Mouse (Mus musculus): ENCODE measurements around the gene Bscl2. TPM values are rescaled to one million over a fixed set of nuclear protein-coding genes. Genes with fewer than 3 reads are reported as not detected.
"Not testable (repeated sequence)": the region's sequence is repeated elsewhere in the genome, so short reads cannot be mapped to it uniquely, and the experiment has no call there.

The Bscl2 gene
- polyA plus RNA-seq, 2 experiments = 19.7 to 23.6 TPM

DNA sequence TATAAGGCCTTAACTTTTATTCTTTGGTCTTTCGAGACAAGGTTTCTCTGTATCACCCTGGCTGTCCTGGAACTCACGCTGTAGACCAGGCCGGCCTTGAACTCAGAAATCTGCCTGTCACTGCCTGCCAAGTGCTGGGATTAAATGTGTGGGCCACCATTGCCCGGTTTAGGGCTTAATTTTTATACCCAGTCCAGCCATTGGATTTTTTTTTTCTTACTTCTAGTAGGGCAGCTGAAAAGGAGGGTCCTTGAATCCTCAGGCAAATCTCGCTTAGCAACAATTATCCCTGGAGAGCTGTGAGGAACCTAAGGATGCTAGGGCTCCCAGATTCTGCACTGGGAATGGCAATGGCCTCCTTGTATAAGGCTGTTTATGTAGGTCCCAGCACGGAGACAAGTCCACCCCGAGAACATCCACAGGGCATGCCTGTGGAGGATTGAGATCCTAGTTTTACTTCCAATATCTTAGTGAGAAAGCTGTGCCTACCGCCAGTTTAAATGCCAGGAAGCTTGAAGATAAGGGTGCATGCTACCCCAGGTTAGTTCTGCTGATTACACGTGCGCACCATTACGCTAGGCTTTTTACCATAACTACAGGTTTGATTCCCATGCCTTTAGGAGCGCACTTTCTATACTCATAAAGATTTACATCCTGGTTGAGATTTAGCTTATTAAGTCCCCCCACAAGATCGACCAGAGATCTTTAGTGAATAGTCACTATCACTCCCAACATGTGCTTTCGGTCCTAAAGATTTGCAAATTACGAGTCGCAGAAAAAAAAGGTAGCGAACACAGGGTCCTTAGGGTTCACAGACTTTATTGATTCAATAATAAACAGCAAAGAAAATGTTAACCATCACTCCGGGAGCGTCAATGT lies 50.6 kb downstream of the Bscl2 start:
- Histone ChIP-seq H3K27me3 (ENCODE audit: control insufficient read depth, insufficient read depth, low read length) (no peaks in the 10 kb centered on the region), H3K36me3 (replicated peaks; ENCODE audit: control insufficient read depth, insufficient read depth, low read depth) (peaks cover 12% of the 10 kb centered on the region), H3K9me3 (ENCODE audit: control insufficient read depth, low read length) (no peaks in the 10 kb centered on the region), H3K27ac (peak overlapping the region; percentile 77), H3K4me2 (ENCODE audit: low read depth) (peak overlapping the region; percentile 95), H3K4me1 (replicated peaks; ENCODE audit: control insufficient read depth in 2 of 2, insufficient read depth in 2 of 2, low read length in 1 of 2) (peaks cover 13 to 19% of the 10 kb centered on the region in 2 experiments), H3K9ac (replicated peaks) (peak overlapping the region; percentile 72), H3K4me3 (ENCODE audit: insufficient read depth in 1 of 2, low read depth in 2 of 2, low read length in 2 of 2) (peak overlapping the region; percentile 75 to 97)
- DNase-seq (ENCODE audit: low read depth in 3 of 3, low spot score in 3 of 3) (peak in 1 of 3 experiments; percentile 47), ATAC-seq (ENCODE audit: insufficient read depth) (no peak)
- WGBS (ENCODE audit: insufficient replicate concordance) = 8% methylated on average over 19 of the region's 19 CpGs
- TF ChIP-seq CTCF (IDR thresholded peaks at IDR 0.05; ENCODE audit: low read depth) (no peak), EP300 (IDR thresholded peaks at IDR 0.05; ENCODE audit: low read depth) (no peak; the same call in 1 of the 2 replicates)

DNA sequence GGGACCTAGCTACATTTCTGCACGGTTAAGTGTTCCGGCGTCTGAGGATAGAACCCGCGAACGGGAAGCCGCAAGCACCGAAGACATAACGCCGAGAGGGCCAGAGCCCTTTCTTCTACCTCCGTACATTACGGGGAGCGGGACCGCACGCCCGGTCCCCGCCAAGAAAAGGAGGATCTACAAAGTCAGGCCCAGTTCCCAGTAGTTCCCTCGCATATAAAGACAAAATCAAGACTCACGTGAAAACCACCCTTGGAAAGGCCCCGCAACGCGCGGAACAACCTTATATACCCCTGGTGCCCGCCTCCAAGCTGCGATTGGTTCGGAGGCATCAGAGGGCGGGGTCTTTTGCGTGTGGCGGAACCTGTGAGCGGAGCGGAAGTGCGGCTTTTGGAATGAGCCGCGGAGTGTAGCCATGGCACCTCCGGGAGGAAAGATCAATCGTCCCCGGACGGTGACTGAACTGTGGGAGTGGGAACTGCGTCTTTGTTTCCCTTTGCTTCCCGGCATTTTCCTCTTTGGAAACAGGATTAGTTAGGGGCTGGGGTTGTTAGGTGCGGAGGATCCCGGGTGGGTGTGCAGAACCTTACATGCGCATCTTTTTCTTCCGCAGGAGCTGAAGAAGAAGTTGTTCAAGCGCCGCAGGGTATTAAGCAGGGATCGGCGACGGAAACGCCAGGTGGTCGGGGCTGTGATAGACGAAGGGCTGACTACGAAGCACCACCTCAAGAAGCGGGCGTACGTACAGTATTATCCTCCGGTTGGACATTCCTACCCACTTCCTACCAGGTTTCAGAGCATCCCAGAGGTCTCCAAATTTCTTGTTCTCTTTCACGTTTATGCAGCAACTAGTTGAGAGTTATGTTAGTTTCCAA lies 51.5 kb downstream of the Bscl2 start, which contains the start of the genes 1810009A15Rik and Gm49416:
1810009A15Rik (plus strand) TSS at position 343 of the 875 bp plus-strand sequence.
Gm49416 (plus strand) TSS at position 416 of the 875 bp plus-strand sequence.
- WGBS (ENCODE audit: insufficient replicate concordance) = under 1% methylated on average over 58 of the region's 58 CpGs
- Histone ChIP-seq H3K9me3 (ENCODE audit: control insufficient read depth, low read length) (no peaks in the 10 kb centered on the region), H3K27me3 (ENCODE audit: control insufficient read depth, insufficient read depth, low read length) (no peaks in the 10 kb centered on the region), H3K4me2 (ENCODE audit: low read depth) (peak within 1 kb of the TSS; percentile 95), H3K4me3 (ENCODE audit: insufficient read depth in 1 of 2, low read depth in 2 of 2, low read length in 2 of 2) (peak within 1 kb of the TSS; percentile 75 to 97), H3K36me3 (replicated peaks; ENCODE audit: control insufficient read depth, insufficient read depth, low read depth) (peaks cover 12% of the 10 kb centered on the region), H3K9ac (replicated peaks) (peak within 1 kb of the TSS; percentile 72), H3K27ac (peak within 1 kb of the TSS; percentile 78), H3K4me1 (replicated peaks; ENCODE audit: control insufficient read depth in 2 of 2, insufficient read depth in 2 of 2, low read length in 1 of 2) (peaks cover 13 to 19% of the 10 kb centered on the region in 2 experiments)
- peak; percentile 89 for ATAC-seq (ENCODE audit: insufficient read depth)
- TF ChIP-seq EP300 (IDR thresholded peaks at IDR 0.05; ENCODE audit: low read depth) = no peak
- no peak for TF ChIP-seq CTCF (IDR thresholded peaks at IDR 0.05; ENCODE audit: low read depth)
- DNase-seq (ENCODE audit: low read depth in 3 of 3, low spot score in 3 of 3) = peak; percentile 94 to 95 (median 95)

DNA sequence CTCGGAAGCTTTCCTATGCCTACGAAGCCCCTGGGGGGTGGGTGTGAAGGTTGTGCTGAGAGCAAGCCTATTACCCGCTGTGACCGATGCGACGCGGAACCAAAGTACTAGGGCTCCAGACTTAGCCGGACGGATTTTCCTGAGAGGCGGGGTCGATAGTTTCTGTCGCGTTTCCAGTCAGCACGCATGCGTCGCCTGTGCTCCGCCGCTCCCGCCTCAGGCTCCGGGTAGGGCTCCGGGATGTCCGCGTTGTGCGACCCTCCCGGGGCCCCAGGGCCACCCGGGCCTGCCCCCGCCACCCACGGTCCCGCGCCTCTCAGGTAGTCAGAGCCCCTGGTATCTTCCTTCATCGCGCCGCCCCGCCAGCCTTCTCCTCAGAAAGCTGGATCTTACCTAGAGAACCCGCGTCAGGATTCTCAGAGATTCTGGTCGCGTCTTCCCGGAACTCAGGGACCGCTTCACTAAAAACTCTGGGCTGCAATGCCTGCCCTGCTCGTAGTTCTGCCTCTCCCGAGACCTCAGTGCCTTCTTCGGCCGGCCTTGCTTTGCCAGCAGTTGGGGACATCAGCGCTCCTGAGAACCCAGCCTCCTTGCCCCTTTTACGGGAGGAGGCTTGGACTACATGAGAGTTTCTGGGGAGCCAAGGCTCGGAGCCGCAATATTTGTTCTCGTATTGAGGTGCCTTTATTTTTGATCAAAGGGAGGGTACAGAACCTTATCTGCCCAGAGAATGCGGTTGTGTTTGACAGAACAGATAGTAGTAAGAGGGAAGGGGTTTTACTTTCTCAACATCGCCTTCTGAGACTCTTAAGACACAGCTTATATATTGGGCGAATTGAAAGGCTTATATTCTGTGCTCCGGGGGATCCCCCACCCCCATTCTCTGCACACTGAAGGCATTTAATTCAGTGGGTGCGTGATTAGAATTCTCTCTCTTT lies 55.8 kb downstream of the Bscl2 start, which contains the start of gene Ints5:
Ints5 (plus strand) TSS at position 177 of the 938 bp plus-strand sequence.
- Histone ChIP-seq H3K4me3 (ENCODE audit: insufficient read depth in 1 of 2, low read depth in 2 of 2, low read length in 2 of 2) (peak within 1 kb of the TSS; percentile 93 to 98), H3K4me1 (replicated peaks; ENCODE audit: control insufficient read depth in 2 of 2, insufficient read depth in 2 of 2, low read length in 1 of 2) (peaks cover 6 to 22% of the 10 kb centered on the region in 2 experiments), H3K36me3 (replicated peaks; ENCODE audit: control insufficient read depth, insufficient read depth, low read depth) (peaks cover 29% of the 10 kb centered on the region), H3K9me3 (ENCODE audit: control insufficient read depth, low read length) (no peaks in the 10 kb centered on the region), H3K27ac (peak within 1 kb of the TSS; percentile 91), H3K9ac (replicated peaks) (peak within 1 kb of the TSS; percentile 98), H3K4me2 (ENCODE audit: low read depth) (peak within 1 kb of the TSS; percentile 83), H3K27me3 (ENCODE audit: control insufficient read depth, insufficient read depth, low read length) (no peaks in the 10 kb centered on the region)
- TF ChIP-seq EP300 (IDR thresholded peaks at IDR 0.05; ENCODE audit: low read depth) (no peak), CTCF (IDR thresholded peaks at IDR 0.05; ENCODE audit: low read depth) (no peak)
- peak; percentile 78 to 81 (median 79) for DNase-seq (ENCODE audit: low read depth in 3 of 3, low spot score in 3 of 3)
- peak; percentile 60 for ATAC-seq (ENCODE audit: insufficient read depth)
- 1% methylated on average over 54 of the region's 54 CpGs for WGBS (ENCODE audit: insufficient replicate concordance)

DNA sequence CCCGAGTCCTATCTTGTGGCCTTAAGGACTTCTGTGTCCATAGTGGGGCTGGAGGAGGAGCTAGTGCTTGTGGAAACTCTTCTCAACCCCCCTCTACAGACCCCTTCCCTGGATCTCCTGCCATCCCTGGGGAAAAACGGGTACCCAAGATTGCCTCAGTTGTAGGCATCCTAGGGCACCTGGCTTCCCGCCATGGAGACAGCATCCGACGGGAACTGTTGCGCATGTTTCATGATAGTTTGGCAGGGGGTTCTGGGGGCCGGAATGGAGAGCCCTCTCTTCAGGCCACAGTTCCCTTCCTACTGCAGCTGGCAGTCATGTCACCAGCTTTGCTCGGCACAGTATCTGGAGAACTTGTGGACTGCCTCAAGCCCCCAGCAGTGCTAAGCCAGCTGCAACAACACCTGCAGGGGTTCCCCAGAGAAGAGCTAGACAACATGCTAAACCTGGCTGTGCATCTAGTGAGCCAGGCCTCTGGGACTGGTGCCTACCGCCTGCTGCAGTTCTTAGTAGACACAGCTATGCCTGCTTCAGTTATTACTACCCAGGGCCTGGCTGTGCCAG lies 58.2 kb downstream of the Bscl2 start:
- Histone ChIP-seq H3K4me1 (replicated peaks; ENCODE audit: control insufficient read depth in 2 of 2, insufficient read depth in 2 of 2, low read length in 1 of 2) (peaks cover 8 to 24% of the 10 kb centered on the region in 2 experiments), H3K27ac (no peak overlapping the region), H3K36me3 (replicated peaks; ENCODE audit: control insufficient read depth, insufficient read depth, low read depth) (peaks cover 26% of the 10 kb centered on the region), H3K27me3 (ENCODE audit: control insufficient read depth, insufficient read depth, low read length) (no peaks in the 10 kb centered on the region), H3K9me3 (ENCODE audit: control insufficient read depth, low read length) (no peaks in the 10 kb centered on the region), H3K9ac (replicated peaks) (no peak overlapping the region), H3K4me2 (ENCODE audit: low read depth) (no peak overlapping the region), H3K4me3 (ENCODE audit: insufficient read depth in 1 of 2, low read depth in 2 of 2, low read length in 2 of 2) (no peak overlapping the region)
- TF ChIP-seq EP300 (IDR thresholded peaks at IDR 0.05; ENCODE audit: low read depth) (no peak), CTCF (IDR thresholded peaks at IDR 0.05; ENCODE audit: low read depth) (no peak)
- no peak for ATAC-seq (ENCODE audit: insufficient read depth)
- DNase-seq (ENCODE audit: low read depth in 3 of 3, low spot score in 3 of 3) = no peak
- WGBS (ENCODE audit: insufficient replicate concordance) = 82% methylated on average over 9 of the region's 9 CpGs

DNA sequence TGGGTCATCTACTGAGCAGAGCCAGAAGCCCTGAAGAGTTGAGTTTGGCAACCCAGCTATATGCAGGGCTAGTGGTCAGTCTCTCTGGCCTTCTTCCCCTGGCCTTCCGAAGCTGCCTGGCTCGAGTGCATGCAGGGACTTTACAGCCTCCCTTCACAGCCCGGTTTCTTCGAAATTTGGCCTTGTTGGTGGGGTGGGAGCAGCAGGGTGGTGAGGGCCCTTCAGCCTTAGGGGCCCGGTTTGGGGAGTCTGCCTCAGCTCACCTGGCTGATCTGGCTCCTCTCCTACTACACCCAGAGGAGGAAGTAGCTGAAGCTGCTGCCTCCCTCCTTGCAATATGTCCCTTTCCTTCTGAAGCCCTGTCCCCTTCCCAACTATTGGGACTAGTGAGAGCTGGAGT lies 59.0 kb downstream of the Bscl2 start:
- H3K27me3 ChIP-seq (ENCODE audit: control insufficient read depth, insufficient read depth, low read length); H3K9me3 ChIP-seq (ENCODE audit: control insufficient read depth, low read length); H3K4me3 ChIP-seq (ENCODE audit: insufficient read depth in 1 of 2, low read depth in 2 of 2, low read length in 2 of 2); H3K9ac ChIP-seq (replicated peaks); ATAC-seq (ENCODE audit: insufficient read depth); H3K27ac ChIP-seq; DNase-seq (ENCODE audit: low read depth in 3 of 3, low spot score in 3 of 3): not testable (repeated sequence)
- H3K4me2 ChIP-seq (ENCODE audit: low read depth) = 0 out of 2 replicates have a peak overlapping the region, but pooled peaks have one; percentile 11
- peaks cover 8 to 23% of the 10 kb centered on the region in 2 experiments for H3K4me1 ChIP-seq (replicated peaks; ENCODE audit: control insufficient read depth in 2 of 2, insufficient read depth in 2 of 2, low read length in 1 of 2)
- 84% methylated on average over 5 of the region's 5 CpGs for WGBS (ENCODE audit: insufficient replicate concordance)
- peaks cover 19% of the 10 kb centered on the region for H3K36me3 ChIP-seq (replicated peaks; ENCODE audit: control insufficient read depth, insufficient read depth, low read depth)

DNA sequence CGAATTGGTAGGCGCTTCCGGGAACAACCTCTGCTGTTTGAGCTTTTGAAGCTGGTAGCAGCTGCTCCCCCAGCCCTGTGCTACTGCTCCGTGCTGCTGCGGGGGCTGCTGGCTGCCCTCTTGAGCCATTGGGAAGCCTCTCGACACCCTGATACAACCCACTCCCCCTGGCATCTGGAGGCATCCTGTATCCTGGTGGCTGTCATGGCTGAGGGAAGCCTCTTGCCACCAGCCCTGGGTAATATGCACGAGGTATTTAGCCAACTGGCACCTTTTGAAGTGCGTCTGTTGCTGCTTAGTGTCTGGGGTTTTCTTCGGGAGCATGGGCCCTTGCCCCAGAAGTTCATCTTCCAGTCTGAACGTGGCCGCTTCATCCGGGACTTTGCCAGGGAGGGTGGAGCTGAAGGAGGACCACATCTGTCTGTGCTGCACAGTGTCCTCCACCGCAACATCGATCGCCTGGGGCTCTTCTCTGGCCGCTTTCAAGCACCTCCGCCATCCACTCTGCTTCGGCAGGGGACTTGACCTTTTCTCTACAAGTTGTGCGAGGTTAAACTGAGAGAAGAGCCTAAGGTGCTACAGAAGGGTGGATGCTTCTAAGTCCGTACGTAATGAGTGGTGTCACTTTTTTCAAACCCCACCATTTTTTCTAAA lies 60.1 kb downstream of the Bscl2 start:
- Histone ChIP-seq H3K4me2 (ENCODE audit: low read depth) (peak overlapping the region; percentile 63), H3K9ac (replicated peaks) (peak overlapping the region; percentile 58), H3K4me3 (ENCODE audit: insufficient read depth in 1 of 2, low read depth in 2 of 2, low read length in 2 of 2) (peak overlapping the region; percentile 42 to 75), H3K4me1 (replicated peaks; ENCODE audit: control insufficient read depth in 2 of 2, insufficient read depth in 2 of 2, low read length in 1 of 2) (peaks cover 8 to 23% of the 10 kb centered on the region in 2 experiments), H3K36me3 (replicated peaks; ENCODE audit: control insufficient read depth, insufficient read depth, low read depth) (peaks cover 17% of the 10 kb centered on the region), H3K27ac (peak overlapping the region; percentile 49)
- not testable (repeated sequence) for DNase-seq (ENCODE audit: low read depth in 3 of 3, low spot score in 3 of 3); H3K9me3 ChIP-seq (ENCODE audit: control insufficient read depth, low read length); H3K27me3 ChIP-seq (ENCODE audit: control insufficient read depth, insufficient read depth, low read length)
- WGBS (ENCODE audit: insufficient replicate concordance) = 44% methylated on average over 21 of the region's 21 CpGs
- ATAC-seq (ENCODE audit: insufficient read depth) = peak; percentile 36; the same call in 1 of the 2 replicates

Data from liver, embryonic 14.5 days (tissue).